Mouse (Mus musculus) limb, embryonic 14.5 days (tissue): ENCODE results near the gene Ank3. TPM values are rescaled to one million over a fixed set of nuclear protein-coding genes. Genes with fewer than 3 reads are reported as not detected.

Experiments
- ATAC-seq: fragments of 200-750 bp; cut with Nextera tagmentation; 2 replicates; pipeline ENCODE4 v1.8.0; 2017; ENCODE audit warnings: low read depth, moderate number of reproducible peaks, moderate TSS enrichment; ENCODE audit not compliant: low FRiP score
- DNase-seq: peaks from one replicate; pipeline ENCODE4 v3.0.0-alpha.2; 2015; ENCODE audit warnings: low spot score
- H3K27ac ChIP-seq: fragments of 300-500 bp; sonication (generic); replicated peaks from 2 replicates; pipeline ENCODE4 v1.5.1; 2014; ENCODE audit warnings: low read depth, mild to moderate bottlenecking, low read length, moderate library complexity, mixed read lengths
- H3K27me3 ChIP-seq: fragments of 300-500 bp; sonication (generic); 2 replicates; pipeline ENCODE4 v1.6.1; 2014; ENCODE audit warnings: low read length, mixed read lengths; ENCODE audit not compliant: control insufficient read depth, insufficient read depth
- H3K36me3 ChIP-seq: fragments of 300-500 bp; sonication (generic); 2 replicates; pipeline ENCODE4 v1.6.1; 2014; ENCODE audit warnings: mild to moderate bottlenecking, low read length, moderate library complexity, mixed read lengths; ENCODE audit not compliant: control insufficient read depth, insufficient read depth
- H3K4me1 ChIP-seq: fragments of 300-500 bp; sonication (generic); 2 replicates; pipeline ENCODE4 v1.6.1; 2014; ENCODE audit warnings: antibody characterized with exemption, low read length, mixed read lengths; ENCODE audit not compliant: control insufficient read depth, insufficient read depth
- H3K4me2 ChIP-seq: fragments of 300-500 bp; sonication (generic); replicated peaks from 2 replicates; pipeline ENCODE4 v1.6.1; 2014; ENCODE audit warnings: low read depth, mild to moderate bottlenecking, low read length, moderate library complexity; ENCODE audit not compliant: severe bottlenecking
- H3K4me3 ChIP-seq: fragments of 300-500 bp; sonication (generic); replicated peaks from 2 replicates; pipeline ENCODE4 v1.5.1; 2014; ENCODE audit warnings: low read length
- H3K9ac ChIP-seq: fragments of 300-500 bp; sonication (generic); 2 replicates; pipeline ENCODE4 v1.6.1; 2014; ENCODE audit warnings: mild to moderate bottlenecking, low read depth, low read length, moderate library complexity; ENCODE audit not compliant: severe bottlenecking
- H3K9me3 ChIP-seq: fragments of 300-500 bp; sonication (generic); 2 replicates; pipeline ENCODE4 v1.6.1; 2016; ENCODE audit warnings: low read length; ENCODE audit not compliant: control insufficient read depth
- POLR2A ChIP-seq: fragments of 200-500 bp; IDR thresholded peaks from 2 replicates; pipeline ENCODE4 v1.8.0; 2012; ENCODE audit warnings: inconsistent platforms, mild to moderate bottlenecking, moderate library complexity, borderline replicate concordance; ENCODE audit not compliant: insufficient read depth, insufficient read length; ENCODE audit errors: extremely low read depth
- WGBS: fragments of 180-500 bp; shearing (Covaris S2); extraction: QIAGEN DNeasy Blood & Tissue Kit; methylation state at CpG from one replicate; pipeline ENCODE4 v1.1.7; 2014; 5-methylcytosine and 5-hydroxymethylcytosine counted together
- polyA plus RNA-seq, 2 experiments: library from polyadenylated mRNA; depleted of rRNA in 1 of 2; stranded (reverse) in 1 of 2; unstranded in 1 of 2; fragments of >200 nt; fragmentation: Nextera tagmentation in 1 of 2; extraction: Ambion mirVana in 1 of 2; gene quantifications; 2 replicates each; pipeline versions ENCODE4 v1.2.1 to v1.2.3; 2012 to 2014

The Ank3 gene
- polyA plus RNA-seq, 2 experiments, result 14.8 to 25.2 TPM

DNA sequence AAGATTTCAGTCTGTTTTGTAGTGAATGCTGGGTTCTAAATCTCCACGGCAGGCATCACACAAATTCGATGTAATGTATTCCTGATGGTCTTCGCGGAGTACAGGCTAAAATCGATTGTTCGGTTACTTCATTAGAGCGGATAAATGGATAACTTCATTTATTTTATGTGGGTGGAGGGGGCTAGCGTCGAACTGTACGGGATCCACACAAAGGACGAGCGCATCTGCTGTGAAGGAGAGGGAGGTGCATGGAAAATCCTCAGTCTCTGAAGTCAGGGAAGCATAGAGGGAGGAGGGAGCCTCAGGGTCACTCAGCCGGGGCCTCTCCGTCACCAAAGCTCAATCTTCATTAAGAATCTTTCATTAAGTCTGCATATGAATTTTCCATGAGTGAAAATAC lies 326.5 kb downstream of the Ank3 start:
- Histone ChIP-seq H3K27ac (no peak overlapping the region), H3K9me3 (no peaks in the 10 kb centered on the region), H3K36me3 (no peaks in the 10 kb centered on the region), H3K4me1 (peaks cover 6% of the 10 kb centered on the region), H3K4me3 (no peak overlapping the region), H3K27me3 (no peaks in the 10 kb centered on the region), H3K4me2 (no peak overlapping the region), H3K9ac (no peak overlapping the region)
- TF ChIP-seq POLR2A, result no peak
- DNase-seq, result no peak
- WGBS, result 84% methylated on average over 14 of the region's 14 CpGs
- no peak for ATAC-seq

DNA sequence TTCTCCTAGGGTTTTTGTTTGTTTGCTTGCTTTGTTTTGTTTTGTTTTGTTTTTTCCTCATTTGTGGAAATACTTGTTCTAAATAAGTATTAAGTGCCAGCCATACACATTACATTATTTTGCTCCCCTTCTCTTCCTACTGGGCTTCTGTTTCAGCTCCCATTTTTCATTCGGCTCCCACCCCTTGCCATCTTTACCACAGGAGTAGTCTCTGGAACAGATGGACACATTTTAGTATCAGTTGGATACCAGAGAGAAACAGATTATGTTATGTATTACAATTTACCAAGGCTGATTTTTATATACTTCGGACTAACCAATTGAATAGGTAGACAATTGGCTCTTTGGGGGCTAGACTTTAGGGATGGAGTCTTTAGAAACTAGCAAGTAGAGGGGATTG lies 327.7 kb downstream of the Ank3 start:
- ATAC-seq (no peak), DNase-seq (no peak)
- peaks cover 12% of the 10 kb centered on the region for H3K4me1 ChIP-seq
- no peak for TF ChIP-seq POLR2A
- H3K27ac ChIP-seq, result no peak overlapping the region
- no peak overlapping the region for H3K4me2 ChIP-seq
- H3K36me3 ChIP-seq, result no peaks in the 10 kb centered on the region
- WGBS, result 94% methylated on average over 2 of the region's 2 CpGs
- no peaks in the 10 kb centered on the region for H3K27me3 ChIP-seq
- H3K9me3 ChIP-seq, result no peaks in the 10 kb centered on the region
- H3K4me3 ChIP-seq, result no peak overlapping the region
- H3K9ac ChIP-seq, result no peak overlapping the region

DNA sequence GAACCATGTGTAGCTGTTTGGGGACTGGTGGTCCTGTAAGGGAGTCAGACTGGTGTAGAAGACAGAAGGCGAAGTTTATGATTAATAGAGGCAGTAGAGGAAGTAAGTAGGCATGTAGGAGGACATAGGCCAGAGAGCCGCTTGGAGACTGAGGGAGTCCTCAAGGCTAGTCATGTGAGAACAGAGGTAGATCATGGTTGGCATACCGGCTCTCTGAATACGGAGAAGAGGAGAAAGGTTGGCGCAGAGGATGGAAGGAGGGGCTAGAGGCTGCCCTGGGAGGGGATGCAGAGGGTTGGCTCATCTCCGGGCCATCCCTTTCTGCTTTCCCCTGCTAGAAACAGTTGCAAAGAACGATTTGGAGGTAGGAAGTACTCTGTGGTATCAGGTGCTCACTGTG lies 328.2 kb downstream of the Ank3 start:
- Histone ChIP-seq H3K9me3 (no peaks in the 10 kb centered on the region), H3K4me2 (no peak overlapping the region), H3K27ac (no peak overlapping the region), H3K27me3 (no peaks in the 10 kb centered on the region), H3K36me3 (no peaks in the 10 kb centered on the region), H3K9ac (no peak overlapping the region), H3K4me3 (no peak overlapping the region), H3K4me1 (peaks cover 17% of the 10 kb centered on the region)
- ATAC-seq, result no peak
- no peak for DNase-seq
- no peak for TF ChIP-seq POLR2A
- 93% methylated on average over 7 of the region's 7 CpGs for WGBS

DNA sequence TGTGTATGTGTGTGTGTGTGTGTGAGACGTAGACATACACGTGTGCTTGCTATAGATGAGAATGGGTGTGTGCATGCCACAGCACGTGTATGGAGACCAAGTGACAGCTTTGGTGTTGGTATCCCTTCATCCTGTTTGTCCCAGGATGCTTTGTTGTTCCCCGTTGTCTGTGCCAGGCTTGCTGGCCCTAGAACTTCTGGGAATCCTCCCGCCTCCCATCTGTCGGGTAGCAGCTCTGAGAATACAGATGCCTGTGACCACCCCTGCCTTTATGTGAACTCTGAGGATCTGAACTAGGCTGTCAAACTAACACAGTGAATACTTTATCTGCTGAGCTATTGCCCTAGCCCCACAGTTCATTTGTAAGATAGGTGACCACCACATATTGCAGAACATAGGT lies 330.3 kb downstream of the Ank3 start:
- no peak for ATAC-seq
- TF ChIP-seq POLR2A, result no peak
- Histone ChIP-seq H3K4me1 (peaks cover 18% of the 10 kb centered on the region), H3K9me3 (no peaks in the 10 kb centered on the region), H3K27me3 (no peaks in the 10 kb centered on the region), H3K9ac (no peak overlapping the region), H3K27ac (no peak overlapping the region), H3K4me2 (no peak overlapping the region), H3K4me3 (no peak overlapping the region), H3K36me3 (no peaks in the 10 kb centered on the region)
- 69% methylated on average over 6 of the region's 6 CpGs for WGBS
- no peak for DNase-seq

DNA sequence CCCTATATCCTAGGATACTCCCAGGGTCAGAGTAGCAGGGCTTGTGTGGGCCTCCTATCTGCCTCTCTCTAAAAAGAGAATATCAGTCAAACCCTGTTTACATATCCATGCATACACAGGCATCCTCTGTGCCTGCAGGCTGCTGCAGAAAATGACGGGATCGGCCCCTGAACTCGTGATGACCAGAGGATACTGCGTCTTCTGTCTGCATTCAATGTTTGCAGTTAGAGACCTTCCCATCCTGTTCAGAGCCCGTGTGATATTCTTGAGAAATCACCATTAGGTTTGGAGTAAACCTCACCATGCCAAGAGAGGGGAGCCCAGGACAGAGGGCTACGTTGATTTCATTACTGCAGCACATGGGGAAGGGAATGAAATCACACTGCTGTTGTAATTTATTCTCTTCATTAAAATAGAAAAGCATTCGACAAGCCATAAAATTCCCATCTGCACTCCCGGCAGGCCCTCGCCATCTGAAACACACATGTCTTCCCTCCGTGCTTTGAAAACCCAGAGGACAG lies 331.8 kb downstream of the Ank3 start:
- no peak for DNase-seq
- Histone ChIP-seq H3K4me1 (peaks cover 18% of the 10 kb centered on the region), H3K36me3 (no peaks in the 10 kb centered on the region), H3K27ac (no peak overlapping the region), H3K9me3 (no peaks in the 10 kb centered on the region), H3K4me2 (0 out of 2 replicates have a peak overlapping the region, but pooled peaks have one; percentile 0), H3K4me3 (no peak overlapping the region), H3K27me3 (no peaks in the 10 kb centered on the region), H3K9ac (no peak overlapping the region)
- ATAC-seq, result no peak; the same call in 1 of the 2 replicates
- 24% methylated on average over 10 of the region's 10 CpGs for WGBS
- no peak for TF ChIP-seq POLR2A

DNA sequence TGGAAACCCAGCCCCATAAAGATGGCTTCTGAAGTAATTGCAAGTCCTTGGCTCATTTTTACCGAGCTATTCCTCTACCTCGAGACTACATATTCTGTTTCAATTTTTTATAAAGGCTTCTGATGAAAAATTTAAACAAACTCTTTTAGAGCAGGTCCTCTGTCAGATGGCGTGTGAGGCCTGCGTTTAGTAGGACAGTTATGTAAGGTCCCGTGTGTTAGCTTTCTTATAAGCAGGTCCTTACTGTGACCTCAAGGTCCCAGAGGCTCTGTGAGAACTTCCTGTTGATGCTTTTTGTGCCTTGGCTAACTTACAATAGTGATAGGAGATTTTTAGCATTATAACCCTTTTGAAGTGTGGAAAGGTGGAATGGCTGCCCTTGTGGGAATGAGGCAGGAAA lies 332.8 kb downstream of the Ank3 start:
- 36% methylated on average over 5 of the region's 5 CpGs for WGBS

More for the DNA sequence above, 332.8 kb downstream of the Ank3 start:
- DNase-seq (no peak), ATAC-seq (no peak)
- Histone ChIP-seq H3K27ac (no peak overlapping the region), H3K36me3 (no peaks in the 10 kb centered on the region), H3K4me3 (no peak overlapping the region), H3K4me2 (no peak overlapping the region), H3K27me3 (no peaks in the 10 kb centered on the region), H3K4me1 (peaks cover 18% of the 10 kb centered on the region), H3K9ac (no peak overlapping the region), H3K9me3 (no peaks in the 10 kb centered on the region)
- no peak for TF ChIP-seq POLR2A
